Mouse (Mus musculus) CD4-positive helper T cell, adult 2 months (primary cell): ENCODE measurements around the gene Gas8.
"Not testable (repeated sequence)": the region's sequence is repeated elsewhere in the genome, so short reads cannot be mapped to it uniquely, and the experiment has no call there.

Experiments
- DNase-seq: peaks from one replicate; pipeline ENCODE4 v3.0.0-alpha.2; 2012; ENCODE audit warnings: low read depth, missing footprints, low spot score

The Gas8 gene

DNA sequence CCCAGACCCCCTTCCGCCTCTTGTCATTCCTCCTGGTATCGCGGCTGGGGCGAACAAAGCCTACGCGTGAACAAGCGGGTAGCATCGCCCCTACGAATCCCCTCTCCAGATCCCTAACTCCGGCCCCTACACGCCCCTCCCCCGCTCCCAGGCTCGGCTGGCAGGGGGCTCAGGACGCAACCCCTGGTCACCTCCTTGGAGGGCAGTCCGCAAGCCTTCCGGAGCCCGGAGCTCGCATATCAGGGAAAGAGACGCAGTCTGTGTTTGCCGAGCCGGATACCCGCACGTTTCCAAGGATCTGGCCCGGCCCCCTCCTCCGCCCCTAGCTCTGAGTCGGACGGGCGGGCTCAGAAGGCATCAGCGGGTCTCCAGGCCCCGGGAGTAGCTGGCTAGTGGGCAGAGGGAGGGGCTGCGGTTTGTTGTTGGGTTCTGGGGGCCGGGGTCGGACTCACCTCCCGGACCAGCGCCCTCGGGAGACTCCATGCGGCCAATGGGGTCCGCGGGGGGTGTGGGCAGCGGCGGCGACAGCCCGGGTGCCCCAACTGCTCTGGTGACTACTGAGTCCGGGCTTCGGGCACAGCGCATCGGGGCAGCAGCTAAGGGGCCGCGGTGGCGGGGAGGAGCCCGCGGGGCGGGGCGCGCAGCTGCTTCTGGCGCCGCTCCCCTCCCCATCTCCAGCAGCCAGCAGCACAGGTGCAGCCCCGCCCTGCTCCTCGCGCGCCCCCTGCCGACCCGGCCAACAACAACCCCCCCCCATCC lies 3.7 kb upstream of the Gas8 start, which contains the start of gene Dbndd1:
Dbndd1 (minus strand) TSS at position 683 of the 759 bp plus-strand sequence.
- peak; percentile 32 for DNase-seq

DNA sequence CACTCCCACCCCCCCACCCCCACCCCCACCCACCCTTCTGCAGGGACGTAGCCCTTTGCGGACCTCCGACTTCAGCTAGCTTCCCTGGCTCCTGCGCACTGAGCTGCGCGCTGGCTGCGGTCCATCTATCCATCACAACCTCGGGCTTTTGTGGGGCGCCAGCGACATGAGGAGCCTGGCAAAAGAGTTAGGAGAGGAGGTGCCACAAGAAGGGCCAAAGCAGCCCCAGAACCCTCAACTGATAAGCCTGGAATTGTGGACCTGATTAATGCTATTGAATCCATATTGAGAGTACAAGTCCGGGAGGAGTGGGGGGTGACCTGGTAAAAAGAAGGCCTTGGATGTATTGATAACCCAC lies 3.1 kb upstream of the Gas8 start:
- no peak for DNase-seq

DNA sequence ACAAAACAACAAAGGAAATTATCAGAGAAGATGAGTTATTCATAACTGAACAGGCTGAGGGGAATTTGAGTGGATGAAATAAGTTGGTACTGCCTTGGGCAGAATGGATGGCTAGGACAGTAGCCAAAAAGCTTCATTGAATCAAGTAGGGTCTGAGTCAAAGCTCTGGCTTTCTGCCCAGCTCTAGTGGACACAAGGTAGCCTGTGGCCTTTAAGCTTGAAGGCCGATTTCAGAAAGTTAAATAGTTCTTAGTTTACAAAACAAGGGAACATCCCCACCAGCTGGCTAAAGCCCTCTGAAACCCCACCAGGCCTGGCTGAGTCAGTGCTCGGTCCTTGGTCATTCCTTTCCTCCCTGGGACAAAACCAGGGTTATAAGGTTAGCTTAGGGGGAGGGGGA lies 2.0 kb upstream of the Gas8 start:
- no peak for DNase-seq

DNA sequence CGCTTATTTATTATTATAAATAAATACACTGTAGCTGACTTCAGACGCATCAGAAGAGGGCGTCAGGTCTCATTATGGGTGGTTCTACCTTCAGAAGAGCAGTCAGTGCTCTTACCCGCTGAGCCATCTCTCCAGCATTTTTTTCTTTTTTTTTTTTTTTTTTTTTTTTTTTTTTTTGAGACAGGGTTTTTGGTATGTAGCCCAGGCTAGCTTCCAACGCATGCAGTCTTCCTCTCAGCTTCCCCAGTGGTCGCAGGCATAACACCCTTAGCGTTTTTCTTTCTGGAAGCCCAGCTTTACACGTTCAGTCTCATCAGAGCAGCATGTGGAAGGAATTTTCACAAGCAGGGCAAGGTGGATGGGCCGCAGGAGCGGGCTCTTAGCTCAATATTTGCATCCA lies 462 bp upstream of the Gas8 start:
- DNase-seq = no peak

DNA sequence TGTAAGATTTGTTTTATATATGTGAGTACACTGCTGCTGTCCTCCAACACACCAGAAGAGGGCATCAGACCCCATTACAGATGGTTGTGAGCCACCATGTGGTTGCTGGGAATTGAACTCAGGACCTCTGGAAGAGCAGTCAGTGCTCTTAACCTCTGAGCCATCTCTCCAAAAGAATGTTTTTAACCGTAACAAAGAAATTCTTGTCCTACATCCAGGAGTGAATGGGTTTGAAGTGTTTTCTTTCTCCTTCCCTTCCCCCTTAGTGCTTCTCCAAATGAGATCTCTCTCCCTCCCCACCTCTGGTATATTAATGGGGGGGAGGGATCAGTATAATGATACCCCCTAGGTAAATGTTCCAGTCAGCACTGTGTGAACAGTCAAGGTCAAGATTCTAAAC lies 1.4 kb downstream of the Gas8 start:
- not testable (repeated sequence) for DNase-seq

DNA sequence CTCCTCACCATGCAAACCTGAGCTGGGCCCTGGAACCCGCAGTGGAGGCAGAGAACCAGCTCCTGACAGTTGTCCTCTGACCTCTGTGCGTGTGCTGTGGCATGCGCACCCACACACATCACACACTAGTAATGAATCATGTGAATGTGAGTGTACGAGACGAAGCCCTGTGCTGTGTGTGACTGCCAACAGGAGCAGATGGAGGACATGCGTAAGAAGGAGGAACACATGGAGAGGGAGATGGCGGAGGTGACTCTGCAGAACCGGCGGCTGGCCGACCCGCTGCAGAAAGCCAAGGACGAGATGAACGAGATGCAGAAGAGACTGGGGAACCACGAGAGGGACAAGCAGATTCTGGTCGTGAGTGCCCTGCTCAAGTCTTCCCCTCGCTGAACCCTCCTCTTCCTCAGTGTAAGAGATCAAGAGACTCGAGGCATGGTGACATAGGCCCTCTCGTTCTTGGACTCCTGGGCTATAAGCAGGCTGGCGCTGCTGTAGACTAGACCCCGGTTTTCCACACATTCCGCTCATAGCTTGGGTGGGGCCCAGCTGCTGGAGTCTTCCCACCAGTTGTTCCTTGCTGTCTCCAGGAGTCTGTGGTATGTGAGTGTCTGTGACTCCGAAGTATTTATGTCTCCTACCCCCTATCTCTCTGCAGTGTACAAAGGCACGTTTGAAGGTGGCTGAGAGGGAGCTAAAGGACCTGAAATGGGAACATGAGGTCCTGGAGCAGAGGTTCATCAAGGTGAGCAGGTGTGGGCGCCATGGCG lies 9.3 kb downstream of the Gas8 start:
- DNase-seq = no peak

DNA sequence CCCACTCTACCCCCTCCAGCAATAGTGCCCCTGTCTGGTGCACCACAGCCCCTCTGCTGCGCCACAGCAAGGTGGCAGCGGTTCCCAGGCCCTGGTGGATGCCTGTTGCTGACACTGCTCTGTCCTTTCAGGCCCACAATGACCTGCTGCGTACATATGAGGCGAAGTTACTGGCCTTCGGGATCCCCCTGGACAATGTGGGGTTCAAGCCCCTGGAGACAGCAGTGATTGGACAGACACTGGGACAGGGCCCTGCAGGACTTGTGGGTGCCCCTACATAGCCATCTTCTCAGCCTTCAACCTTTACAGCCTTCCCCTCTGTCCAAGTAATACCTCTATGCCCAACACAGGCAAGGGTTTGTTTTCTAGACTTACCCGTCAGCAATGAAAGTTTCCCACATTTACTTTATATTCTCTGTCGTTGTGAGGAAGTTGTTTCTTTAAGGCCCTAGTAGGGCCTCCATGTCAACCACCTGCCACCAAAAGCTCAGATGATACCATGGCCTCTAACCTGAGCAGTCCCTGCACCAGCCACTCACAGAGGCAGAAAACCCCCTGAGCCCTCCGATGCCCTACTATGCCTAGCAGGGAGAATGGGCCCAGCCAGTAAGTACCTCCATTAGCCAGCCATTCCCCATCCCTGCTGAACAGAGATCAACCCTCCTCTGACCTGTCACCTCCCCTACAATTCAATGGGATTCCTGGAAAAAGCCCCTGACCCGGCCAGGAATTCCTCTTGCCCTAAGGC lies 17.8 kb downstream of the Gas8 start:
- DNase-seq = no peak

DNA sequence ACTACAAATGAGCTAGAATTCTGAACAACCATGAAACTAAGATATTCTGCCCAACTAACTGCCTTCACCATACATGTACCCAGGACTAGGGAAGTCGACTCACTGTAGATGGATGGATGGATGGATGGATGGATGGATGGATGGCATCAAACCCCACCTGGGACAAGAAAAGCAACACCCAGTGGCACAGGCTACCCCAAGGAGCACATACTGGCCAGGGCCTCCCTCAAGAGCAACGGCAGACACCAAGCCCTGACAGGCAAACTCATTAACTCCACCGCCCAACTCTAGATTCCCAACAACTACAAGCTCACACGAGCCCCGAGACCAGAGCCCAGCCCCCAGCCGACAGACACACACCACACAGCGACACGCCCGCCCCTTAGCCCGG lies 18.4 kb downstream of the Gas8 start:
- no peak for DNase-seq

DNA sequence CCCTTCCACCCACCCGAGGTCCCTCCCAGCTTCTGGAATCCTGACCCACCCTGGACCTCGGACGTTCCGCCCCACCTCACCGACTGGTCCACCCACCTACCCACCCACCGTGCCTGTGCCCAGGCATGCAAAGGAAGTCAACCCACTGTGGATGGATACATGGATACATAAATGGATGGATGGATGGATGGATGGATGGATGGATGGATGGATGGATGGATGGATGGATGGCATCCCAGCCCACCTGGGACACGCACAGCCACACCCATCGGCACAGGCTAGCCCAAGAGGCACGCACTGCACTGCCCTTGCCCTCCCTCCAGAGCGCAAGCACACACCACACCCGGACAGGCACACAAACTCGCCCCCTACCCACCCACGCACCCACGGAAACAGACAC lies 19.0 kb downstream of the Gas8 start:
- not testable (repeated sequence) for DNase-seq

DNA sequence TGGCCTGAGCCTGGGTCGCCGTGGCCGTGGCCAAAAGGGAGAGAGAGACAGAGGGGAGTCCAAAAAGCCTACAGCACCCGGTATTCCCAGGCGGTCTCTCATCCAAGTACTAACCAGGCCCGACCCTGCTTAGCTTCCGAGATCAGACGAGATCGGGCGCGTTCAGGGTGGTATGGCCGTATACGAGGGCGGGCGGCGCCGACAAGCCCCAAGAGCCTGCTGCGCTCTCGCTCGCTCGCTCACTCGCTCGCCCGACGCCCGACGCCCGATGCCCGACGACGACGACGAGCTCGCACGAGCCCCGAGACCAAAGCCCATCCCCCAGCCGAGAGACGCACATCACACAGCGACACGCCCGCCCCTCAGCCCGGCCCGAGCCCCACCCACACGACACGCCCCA lies 45.6 kb downstream of the Gas8 start:
- DNase-seq = not testable (repeated sequence)

DNA sequence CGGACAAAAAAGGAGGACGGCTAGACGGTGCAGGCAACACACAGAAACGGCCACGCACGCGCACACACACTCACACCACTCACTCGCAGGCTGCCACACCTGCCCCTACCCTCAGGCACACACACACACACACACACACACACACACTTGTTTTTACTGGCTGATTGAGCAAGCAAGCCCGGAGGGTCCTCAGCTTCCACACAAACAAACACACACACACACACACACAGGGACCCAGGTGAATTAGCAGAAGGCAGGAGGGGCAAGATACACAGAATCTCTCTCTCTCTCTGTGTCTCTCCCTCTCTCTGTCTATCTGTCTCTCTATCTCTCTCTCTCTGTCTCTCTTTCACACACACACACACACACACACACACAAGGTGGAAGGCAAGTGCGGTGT lies 56.8 kb downstream of the Gas8 start:
- DNase-seq = not testable (repeated sequence)
